Mouse (Mus musculus) heart, embryonic 15.5 days (tissue): Measurements from ENCODE around the gene Kif16b. TPM values are rescaled to one million over a fixed set of nuclear protein-coding genes. Genes with fewer than 3 reads are reported as not detected.

ENCODE experiments used
- ATAC-seq: fragments of 200-750 bp; cut with Nextera tagmentation; replicated peaks from 2 replicates; pipeline ENCODE4 v1.8.0; 2017; ENCODE audit warnings: low read depth, moderate TSS enrichment; ENCODE audit not compliant: insufficient number of reproducible peaks, insufficient read depth, low FRiP score
- H3K27ac ChIP-seq: fragments of 300-500 bp; sonication (generic); 2 replicates; pipeline ENCODE4 v1.5.1; 2015; ENCODE audit warnings: mild to moderate bottlenecking, inconsistent platforms
- H3K27me3 ChIP-seq: fragments of 300-500 bp; sonication (generic); 2 replicates; pipeline ENCODE4 v1.6.1; 2015; ENCODE audit warnings: inconsistent platforms
- H3K36me3 ChIP-seq: fragments of 300-500 bp; sonication (generic); 2 replicates; pipeline ENCODE4 v1.6.1; 2015; ENCODE audit warnings: mild to moderate bottlenecking, inconsistent platforms
- H3K4me1 ChIP-seq: fragments of 300-500 bp; sonication (generic); replicated peaks from 2 replicates; pipeline ENCODE4 v1.6.1; 2015; ENCODE audit warnings: inconsistent platforms
- H3K4me2 ChIP-seq: fragments of 300-500 bp; sonication (generic); 2 replicates; pipeline ENCODE4 v1.6.1; 2015; ENCODE audit warnings: inconsistent platforms, mild to moderate bottlenecking, moderate library complexity
- H3K4me3 ChIP-seq: fragments of 300-500 bp; sonication (generic); 2 replicates; pipeline ENCODE4 v1.5.1; 2015; ENCODE audit warnings: mild to moderate bottlenecking, inconsistent platforms
- H3K9ac ChIP-seq: fragments of 300-500 bp; sonication (generic); 2 replicates; pipeline ENCODE4 v1.6.1; 2015; ENCODE audit warnings: mild to moderate bottlenecking, inconsistent platforms
- H3K9me3 ChIP-seq: fragments of 300-500 bp; sonication (generic); replicated peaks from 2 replicates; pipeline ENCODE4 v1.6.1; 2016; ENCODE audit warnings: inconsistent platforms
- WGBS: fragments of 180-500 bp; shearing (Covaris S2); methylation state at CpG from one replicate; pipeline ENCODE4 v1.1.7; 2015; ENCODE audit warnings: mixed read lengths; 5-methylcytosine and 5-hydroxymethylcytosine counted together
- polyA plus RNA-seq: library from polyadenylated mRNA; unstranded; fragments of >200 nt; fragmentation: Nextera tagmentation; extraction: Ambion mirVana; gene quantifications from 2 replicates; pipeline ENCODE4 v1.2.1, GENCODE M21; 2015

Gene Kif16b
- polyA plus RNA-seq, 1 experiment from 2014 or later, result 10.2 TPM

GRCm38 (mm10) chr2:142893780-142894179 lies 7.6 kb downstream of the Kif16b start:
- Histone ChIP-seq H3K36me3 (no peaks in the 10 kb centered on the region), H3K4me2 (no peak overlapping the region)
- 72% methylated on average over 1 of the region's 1 CpGs for WGBS

GRCm38 (mm10) chr2:142891283-142891682 lies 10.0 kb downstream of the Kif16b start:
- H3K9ac ChIP-seq, result no peak overlapping the region
- H3K4me2 ChIP-seq, result no peak overlapping the region
- no peak overlapping the region for H3K4me3 ChIP-seq
- H3K36me3 ChIP-seq, result no peaks in the 10 kb centered on the region
- 90% methylated on average over 2 of the region's 2 CpGs for WGBS
- no peak overlapping the region for H3K27ac ChIP-seq
- no peak for ATAC-seq
- H3K27me3 ChIP-seq, result no peaks in the 10 kb centered on the region
- H3K9me3 ChIP-seq, result no peaks in the 10 kb centered on the region
- no peaks in the 10 kb centered on the region for H3K4me1 ChIP-seq

More at GRCm38 (mm10) chr2:142893780-142894179, 7.6 kb downstream of the Kif16b start:
- no peaks in the 10 kb centered on the region for H3K9me3 ChIP-seq
- no peaks in the 10 kb centered on the region for H3K27me3 ChIP-seq
- H3K9ac ChIP-seq, result no peak overlapping the region
- H3K4me1 ChIP-seq, result no peaks in the 10 kb centered on the region
- H3K27ac ChIP-seq, result no peak overlapping the region
- no peak overlapping the region for H3K4me3 ChIP-seq
- ATAC-seq, result no peak

- no peak overlapping the region for H3K4me3 ChIP-seq
- H3K27ac ChIP-seq, result no peak overlapping the region
- H3K4me2 ChIP-seq, result no peak overlapping the region
- no peaks in the 10 kb centered on the region for H3K36me3 ChIP-seq
- H3K9me3 ChIP-seq, result no peaks in the 10 kb centered on the region
- H3K4me1 ChIP-seq, result peaks cover 31% of the 10 kb centered on the region
- WGBS, result 96% methylated on average over 4 of the region's 4 CpGs
- no peak overlapping the region for H3K9ac ChIP-seq
- H3K27me3 ChIP-seq, result no peaks in the 10 kb centered on the region
- ATAC-seq, result no peak
These were observed 16.9 kb downstream of the Kif16b start for GRCm38 (mm10) chr2:142884456-142884855.

- Histone ChIP-seq H3K4me1 (peaks cover 35% of the 10 kb centered on the region), H3K27ac (no peak overlapping the region), H3K36me3 (no peaks in the 10 kb centered on the region), H3K9ac (no peak overlapping the region), H3K27me3 (no peaks in the 10 kb centered on the region), H3K4me2 (no peak overlapping the region), H3K9me3 (no peaks in the 10 kb centered on the region), H3K4me3 (no peak overlapping the region)
- WGBS, result 74% methylated on average over 7 of the region's 7 CpGs
- ATAC-seq, result no peak
These were observed 17.7 kb downstream of the Kif16b start for GRCm38 (mm10) chr2:142883625-142883994.

GRCm38 (mm10) chr2:142882871-142883624 lies 18.3 kb downstream of the Kif16b start:
- 57% methylated on average over 7 of the region's 7 CpGs for WGBS
- Histone ChIP-seq H3K36me3 (no peaks in the 10 kb centered on the region), H3K27me3 (no peaks in the 10 kb centered on the region), H3K9me3 (no peaks in the 10 kb centered on the region), H3K4me3 (no peak overlapping the region), H3K27ac (no peak overlapping the region), H3K9ac (no peak overlapping the region), H3K4me2 (no peak overlapping the region), H3K4me1 (peaks cover 35% of the 10 kb centered on the region)
- ATAC-seq, result no peak

- H3K9me3 ChIP-seq, result no peaks in the 10 kb centered on the region
- H3K27ac ChIP-seq, result no peak overlapping the region
- H3K4me3 ChIP-seq, result no peak overlapping the region
- no peak overlapping the region for H3K4me2 ChIP-seq
- 56% methylated on average over 2 of the region's 2 CpGs for WGBS
- ATAC-seq, result no peak
- peaks cover 35% of the 10 kb centered on the region for H3K4me1 ChIP-seq
- H3K9ac ChIP-seq, result no peak overlapping the region
- no peaks in the 10 kb centered on the region for H3K27me3 ChIP-seq
- no peaks in the 10 kb centered on the region for H3K36me3 ChIP-seq
These were observed 18.9 kb downstream of the Kif16b start for GRCm38 (mm10) chr2:142882466-142882865.

- no peak overlapping the region for H3K4me3 ChIP-seq
- H3K36me3 ChIP-seq, result no peaks in the 10 kb centered on the region
- no peak overlapping the region for H3K9ac ChIP-seq
- WGBS, result 32% methylated on average over 4 of the region's 4 CpGs
- H3K27me3 ChIP-seq, result no peaks in the 10 kb centered on the region
- H3K4me2 ChIP-seq, result no peak overlapping the region
- H3K27ac ChIP-seq, result no peak overlapping the region
- no peaks in the 10 kb centered on the region for H3K9me3 ChIP-seq
- no peak for ATAC-seq
- H3K4me1 ChIP-seq, result peaks cover 35% of the 10 kb centered on the region
These were observed 20.2 kb downstream of the Kif16b start for GRCm38 (mm10) chr2:142881177-142881576.

GRCm38 (mm10) chr2:142879257-142879818 lies 22.0 kb downstream of the Kif16b start:
- no peak for ATAC-seq
- 66% methylated on average over 8 of the region's 8 CpGs for WGBS
- no peak overlapping the region for H3K27ac ChIP-seq

GRCm38 (mm10) chr2:142876636-142877035 lies 24.7 kb downstream of the Kif16b start:
- no peak overlapping the region for H3K4me3 ChIP-seq
- no peaks in the 10 kb centered on the region for H3K27me3 ChIP-seq
- no peak overlapping the region for H3K9ac ChIP-seq
- WGBS, result 46% methylated on average over 2 of the region's 2 CpGs
- H3K27ac ChIP-seq, result no peak overlapping the region
- no peaks in the 10 kb centered on the region for H3K36me3 ChIP-seq
- H3K4me2 ChIP-seq, result no peak overlapping the region
- no peak for ATAC-seq
- H3K4me1 ChIP-seq, result peaks cover 24% of the 10 kb centered on the region
- no peaks in the 10 kb centered on the region for H3K9me3 ChIP-seq

More at GRCm38 (mm10) chr2:142879257-142879818, 22.0 kb downstream of the Kif16b start:
- Histone ChIP-seq H3K9me3 (no peaks in the 10 kb centered on the region), H3K36me3 (no peaks in the 10 kb centered on the region), H3K27me3 (no peaks in the 10 kb centered on the region), H3K9ac (no peak overlapping the region), H3K4me3 (no peak overlapping the region), H3K4me2 (no peak overlapping the region), H3K4me1 (peaks cover 38% of the 10 kb centered on the region)

- no peak overlapping the region for H3K27ac ChIP-seq
- H3K9ac ChIP-seq, result no peak overlapping the region
- ATAC-seq, result no peak
- H3K36me3 ChIP-seq, result no peaks in the 10 kb centered on the region
- no peaks in the 10 kb centered on the region for H3K27me3 ChIP-seq
- no peak overlapping the region for H3K4me3 ChIP-seq
- no peak overlapping the region for H3K4me2 ChIP-seq
- WGBS, result 56% methylated on average over 4 of the region's 4 CpGs
- peaks cover 18% of the 10 kb centered on the region for H3K4me1 ChIP-seq
- H3K9me3 ChIP-seq, result no peaks in the 10 kb centered on the region
These were observed 25.4 kb downstream of the Kif16b start for GRCm38 (mm10) chr2:142875936-142876335.

GRCm38 (mm10) chr2:142874562-142874961 lies 26.8 kb downstream of the Kif16b start:
- 71% methylated on average over 2 of the region's 2 CpGs for WGBS
- no peak overlapping the region for H3K9ac ChIP-seq
- H3K27ac ChIP-seq, result no peak overlapping the region
- peaks cover 8% of the 10 kb centered on the region for H3K4me1 ChIP-seq
- H3K4me2 ChIP-seq, result no peak overlapping the region
- H3K9me3 ChIP-seq, result no peaks in the 10 kb centered on the region
- no peaks in the 10 kb centered on the region for H3K27me3 ChIP-seq
- H3K4me3 ChIP-seq, result no peak overlapping the region
- ATAC-seq, result no peak
- no peaks in the 10 kb centered on the region for H3K36me3 ChIP-seq

- whole genome bisulfite sequencing, result 86% methylated on average over 8 of the region's 8 CpGs
- no peaks in the 10 kb centered on the region for H3K9me3 ChIP-seq
- no peak for ATAC-seq
These were observed 31.3 kb downstream of the Kif16b start for GRCm38 (mm10) chr2:142870055-142870454.

More at GRCm38 (mm10) chr2:142870055-142870454, 31.3 kb downstream of the Kif16b start:
- Histone ChIP-seq H3K27ac (no peak overlapping the region), H3K9ac (no peak overlapping the region), H3K4me1 (peaks cover 3% of the 10 kb centered on the region), H3K36me3 (no peaks in the 10 kb centered on the region), H3K4me2 (no peak overlapping the region), H3K27me3 (no peaks in the 10 kb centered on the region), H3K4me3 (no peak overlapping the region)
